Mouse (Mus musculus) limb, embryonic 15.5 days (tissue): ENCODE measurements around the gene Kif2c. TPM values are rescaled to one million over a fixed set of nuclear protein-coding genes. Genes with fewer than 3 reads are reported as not detected.

ENCODE experiments used
- ATAC-seq: fragments of 200-750 bp; cut with Nextera tagmentation; 2 replicates; pipeline ENCODE4 v1.8.0; 2017; ENCODE audit warnings: low read depth, moderate TSS enrichment; ENCODE audit not compliant: insufficient number of reproducible peaks, low FRiP score, low TSS enrichment
- H3K27ac ChIP-seq: fragments of 300-500 bp; sonication (generic); 2 replicates; pipeline ENCODE4 v1.5.1; 2015; ENCODE audit warnings: moderate library complexity, mild to moderate bottlenecking, inconsistent platforms
- H3K27me3 ChIP-seq: fragments of 300-500 bp; sonication (generic); 2 replicates; pipeline ENCODE4 v1.6.1; 2015; ENCODE audit warnings: inconsistent platforms
- H3K36me3 ChIP-seq: fragments of 300-500 bp; sonication (generic); 2 replicates; pipeline ENCODE4 v1.6.1; 2015; ENCODE audit warnings: inconsistent platforms
- H3K4me1 ChIP-seq: fragments of 300-500 bp; sonication (generic); 2 replicates; pipeline ENCODE4 v1.6.1; 2015; ENCODE audit warnings: inconsistent platforms
- H3K4me2 ChIP-seq: fragments of 300-500 bp; sonication (generic); 2 replicates; pipeline ENCODE4 v1.6.1; 2015; ENCODE audit warnings: mild to moderate bottlenecking, inconsistent platforms
- H3K4me3 ChIP-seq: fragments of 300-500 bp; sonication (generic); 2 replicates; pipeline ENCODE4 v1.5.1; 2015; ENCODE audit warnings: mild to moderate bottlenecking, inconsistent platforms
- H3K9ac ChIP-seq: fragments of 300-500 bp; sonication (generic); 2 replicates; pipeline ENCODE4 v1.6.1; 2015; ENCODE audit warnings: inconsistent platforms
- H3K9me3 ChIP-seq: fragments of 300-500 bp; sonication (generic); 2 replicates; pipeline ENCODE4 v1.6.1; 2016; ENCODE audit warnings: inconsistent platforms
- WGBS: fragments of 180-500 bp; shearing (Covaris S2); methylation state at CpG from one replicate; pipeline ENCODE4 v1.1.7; 2015; 5-methylcytosine and 5-hydroxymethylcytosine counted together
- polyA plus RNA-seq: library from polyadenylated mRNA; unstranded; fragments of >200 nt; fragmentation: Nextera tagmentation; extraction: Ambion mirVana; gene quantifications from 2 replicates; pipeline ENCODE4 v1.2.1, GENCODE M21; 2015

Kif2c gene
- polyA plus RNA-seq, 1 experiment from 2014 or later: 45.9 TPM

DNA sequence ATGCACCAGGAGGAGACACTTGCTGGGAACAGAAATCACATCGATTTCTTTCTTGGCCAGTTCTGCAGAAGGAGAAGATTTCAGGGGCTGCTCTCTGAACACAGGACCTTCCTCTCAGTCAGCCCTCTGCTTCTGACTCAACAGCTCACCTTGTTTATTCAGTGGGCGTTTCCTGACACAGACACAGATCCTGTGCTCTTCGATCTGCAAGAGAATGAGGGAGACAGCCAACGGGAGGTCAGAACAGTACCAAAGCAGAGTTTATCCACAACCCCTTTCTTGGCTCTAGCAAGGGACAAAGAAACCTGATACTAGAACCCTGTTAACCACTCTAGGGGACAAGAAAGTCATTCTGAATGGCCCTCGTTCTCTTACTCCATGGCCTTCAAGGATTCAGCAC lies 12.5 kb downstream of the Kif2c start:
- WGBS: 93% methylated on average over 5 of the region's 5 CpGs
- ATAC-seq: no peak
- Histone ChIP-seq H3K9me3 (no peaks in the 10 kb centered on the region), H3K4me1 (no peaks in the 10 kb centered on the region), H3K27ac (no peak overlapping the region), H3K4me3 (no peak overlapping the region), H3K9ac (no peak overlapping the region), H3K27me3 (no peaks in the 10 kb centered on the region), H3K36me3 (peaks cover 92% of the 10 kb centered on the region), H3K4me2 (no peak overlapping the region)

DNA sequence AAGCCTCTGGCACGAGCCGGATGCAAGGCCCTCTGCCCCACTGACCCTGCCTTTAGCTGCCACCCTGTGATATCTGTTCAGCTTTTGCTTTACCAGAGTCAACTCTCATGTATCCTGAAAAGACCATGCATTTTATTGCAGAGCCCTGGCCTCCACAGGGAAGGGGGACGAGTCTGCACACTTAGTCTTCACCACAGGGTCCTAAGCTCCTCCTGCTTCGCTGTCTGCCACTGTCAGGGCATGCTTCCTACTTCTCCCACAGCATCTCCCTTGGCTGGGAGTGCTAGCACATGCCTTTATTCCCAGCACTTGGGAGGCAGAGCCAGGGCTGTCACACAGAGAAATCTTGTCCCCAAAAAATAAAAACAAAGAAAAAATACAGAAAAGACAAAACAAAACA lies 21.3 kb downstream of the Kif2c start:
- Histone ChIP-seq H3K9me3 (no peaks in the 10 kb centered on the region), H3K9ac (no peak overlapping the region), H3K27ac (no peak overlapping the region), H3K4me3 (no peak overlapping the region), H3K4me2 (no peak overlapping the region), H3K27me3 (no peaks in the 10 kb centered on the region), H3K4me1 (no peaks in the 10 kb centered on the region), H3K36me3 (peaks cover 55% of the 10 kb centered on the region)
- ATAC-seq: no peak
- WGBS: 62% methylated on average over 4 of the region's 4 CpGs

DNA sequence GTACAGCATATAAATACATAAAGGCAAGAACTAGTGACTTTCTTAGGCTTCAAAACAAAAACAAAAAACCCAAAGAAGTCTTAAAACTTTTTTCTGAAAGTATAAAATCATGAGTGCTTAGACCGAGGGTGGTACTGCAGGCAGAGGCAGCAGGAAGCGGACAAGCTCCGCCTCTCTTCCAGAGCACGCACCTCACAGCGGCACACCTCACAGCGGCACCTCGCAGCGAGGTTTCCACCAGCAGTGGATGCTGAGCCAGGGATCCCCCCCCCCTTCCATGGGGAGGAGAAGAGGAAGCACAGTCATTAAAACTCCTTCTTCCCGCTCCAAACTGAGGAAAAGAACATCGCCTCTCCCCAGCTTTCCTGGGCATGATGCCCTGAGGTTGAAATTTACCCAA lies 22.8 kb downstream of the Kif2c start:
- no peak overlapping the region for H3K9ac ChIP-seq
- ATAC-seq: no peak
- 76% methylated on average over 10 of the region's 10 CpGs for WGBS
- no peak overlapping the region for H3K27ac ChIP-seq
- H3K27me3 ChIP-seq: no peaks in the 10 kb centered on the region
- H3K4me1 ChIP-seq: peaks cover 4% of the 10 kb centered on the region; the same call in 1 of the 2 replicates
- no peaks in the 10 kb centered on the region for H3K9me3 ChIP-seq
- peaks cover 39% of the 10 kb centered on the region for H3K36me3 ChIP-seq
- no peak overlapping the region for H3K4me3 ChIP-seq
- no peak overlapping the region for H3K4me2 ChIP-seq

DNA sequence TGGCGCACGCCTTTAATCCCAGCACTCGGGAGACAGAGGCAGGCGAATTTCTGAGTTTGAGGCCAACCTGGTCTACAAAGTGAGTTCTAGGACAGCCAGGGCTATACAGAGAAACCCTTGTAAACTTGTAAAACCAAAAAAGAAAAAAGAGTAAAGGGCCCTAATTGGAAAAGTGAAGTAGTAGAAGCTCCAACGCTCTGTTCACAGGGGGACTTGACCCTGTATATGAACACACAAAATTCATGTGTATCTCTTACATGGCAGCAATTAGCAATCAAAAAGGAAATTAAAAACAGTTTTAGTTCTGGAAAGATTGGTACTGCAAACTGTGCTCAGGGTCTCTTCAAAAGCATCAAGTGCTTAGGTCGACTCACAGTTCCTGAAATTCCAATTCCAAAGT lies 26.1 kb downstream of the Kif2c start:
- peak overlapping the region; percentile 95 for H3K27ac ChIP-seq

DNA sequence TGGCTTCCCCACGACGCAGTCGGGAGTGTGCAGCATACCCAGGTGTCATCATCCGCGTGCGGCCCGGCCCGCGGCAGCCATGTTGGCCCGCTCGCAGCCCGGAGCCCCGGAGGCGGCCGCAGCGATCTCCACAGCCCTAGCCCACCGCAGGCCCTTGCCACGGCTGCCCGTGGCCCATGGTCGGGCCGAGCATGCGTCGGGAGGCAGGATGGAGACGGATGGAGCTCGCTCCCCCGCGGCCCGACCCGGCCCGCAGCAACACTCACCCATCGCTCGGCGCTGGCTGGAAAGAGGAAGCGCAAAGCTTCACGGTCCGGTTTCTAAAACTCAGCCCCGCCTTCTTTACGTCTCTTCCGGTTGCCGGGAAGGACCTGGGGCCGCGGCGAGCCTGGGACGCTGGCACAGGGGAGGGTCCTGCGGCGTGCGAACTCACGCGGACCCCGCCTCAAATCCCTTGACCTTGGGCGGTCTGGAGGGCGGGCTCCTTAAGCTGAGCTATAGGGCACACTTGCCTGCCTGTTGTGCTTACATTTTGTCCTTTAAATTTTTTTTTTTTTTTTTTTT lies 26.6 kb downstream of the Kif2c start, which contains the start of gene Rps8:
TSS of gene Rps8 (minus strand) at position 452 of the 564 bp plus-strand sequence.
- H3K4me1 ChIP-seq: peaks cover 25% of the 10 kb centered on the region
- H3K4me2 ChIP-seq: peak within 1 kb of the TSS; percentile 70
- WGBS: 0% methylated on average over 52 of the region's 52 CpGs
- H3K4me3 ChIP-seq: peak within 1 kb of the TSS; percentile 69
- H3K9me3 ChIP-seq: no peaks in the 10 kb centered on the region
- ATAC-seq: peak; percentile 90
- peak within 1 kb of the TSS; percentile 95 for H3K27ac ChIP-seq
- H3K9ac ChIP-seq: peak within 1 kb of the TSS; percentile 95
- H3K27me3 ChIP-seq: no peaks in the 10 kb centered on the region
- H3K36me3 ChIP-seq: peaks cover 44% of the 10 kb centered on the region

More for the DNA sequence above, 26.1 kb downstream of the Kif2c start:
- no peak for ATAC-seq
- Histone ChIP-seq H3K27me3 (no peaks in the 10 kb centered on the region), H3K4me2 (peak overlapping the region; percentile 70), H3K36me3 (peaks cover 44% of the 10 kb centered on the region), H3K9ac (no peak overlapping the region; the same call in 1 of the 2 replicates), H3K4me1 (peaks cover 25% of the 10 kb centered on the region), H3K9me3 (no peaks in the 10 kb centered on the region), H3K4me3 (peak overlapping the region; percentile 69)
- 27% methylated on average over 6 of the region's 6 CpGs for WGBS

DNA sequence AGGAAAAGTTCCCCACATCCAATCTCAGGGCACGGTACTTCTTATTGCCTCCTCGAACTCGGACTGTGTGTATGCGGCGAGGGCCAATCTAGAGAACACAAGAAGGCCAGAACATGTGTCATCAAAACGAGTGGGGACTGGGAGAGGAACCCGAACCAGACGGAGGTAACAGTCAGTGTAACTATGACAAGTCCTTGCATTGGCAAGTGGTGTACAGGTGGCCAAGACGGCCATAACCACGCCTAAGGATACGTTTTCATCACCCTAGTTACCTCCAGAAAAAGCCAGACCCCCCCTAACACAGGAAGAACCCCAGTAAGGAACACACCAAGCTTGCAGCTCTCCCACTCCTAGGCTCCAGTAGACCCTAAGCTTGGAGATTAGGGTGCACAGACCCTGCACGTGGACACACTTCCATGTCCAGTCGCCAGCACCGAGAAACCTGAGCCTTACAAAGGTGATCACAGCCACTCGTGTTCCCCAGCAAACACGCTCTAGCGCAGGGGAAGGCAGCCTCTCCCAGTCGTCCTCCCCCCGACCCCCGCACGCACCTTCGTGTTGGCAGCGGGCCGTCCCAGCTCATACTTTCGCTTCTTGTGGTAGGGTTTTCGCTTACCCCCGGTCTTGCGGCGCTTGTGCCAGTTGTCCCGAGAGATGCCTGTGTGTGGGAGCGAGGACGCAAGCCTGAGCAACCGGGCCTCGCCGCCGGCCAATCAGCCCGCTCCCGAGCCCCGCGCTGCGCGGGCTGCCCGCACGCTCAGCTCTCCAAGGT lies 27.2 kb downstream of the Kif2c start:
- no peak for ATAC-seq
- peak overlapping the region; percentile 69 for H3K4me3 ChIP-seq
- H3K9me3 ChIP-seq: no peaks in the 10 kb centered on the region
- WGBS: 1% methylated on average over 44 of the region's 44 CpGs
- peak overlapping the region; percentile 95 for H3K9ac ChIP-seq
- H3K27me3 ChIP-seq: no peaks in the 10 kb centered on the region
- H3K4me1 ChIP-seq: peaks cover 25% of the 10 kb centered on the region
- H3K27ac ChIP-seq: peak overlapping the region; percentile 95
- H3K36me3 ChIP-seq: peaks cover 46% of the 10 kb centered on the region
- peak overlapping the region; percentile 70 for H3K4me2 ChIP-seq

DNA sequence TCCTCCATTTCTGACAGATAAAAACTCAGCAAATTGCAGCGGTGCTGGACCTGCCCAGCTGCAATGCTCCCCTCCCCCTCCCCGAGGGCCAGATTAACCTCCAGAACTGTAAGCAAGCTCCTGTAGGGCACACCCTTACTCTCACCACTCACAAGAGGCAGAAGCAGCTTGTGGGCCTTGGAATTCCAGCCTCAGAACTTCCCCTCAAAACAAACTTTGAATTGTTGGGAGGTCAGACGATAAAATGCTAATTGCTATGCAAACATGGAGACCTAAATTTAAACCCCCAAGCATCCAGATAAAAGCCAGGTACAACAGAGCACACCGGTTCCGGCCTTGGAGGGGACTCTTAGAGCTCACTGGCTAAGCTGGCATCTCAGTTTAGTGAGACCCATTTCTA lies 29.7 kb downstream of the Kif2c start:
- Histone ChIP-seq H3K9me3 (no peaks in the 10 kb centered on the region), H3K9ac (no peak overlapping the region), H3K27ac (no peak overlapping the region; the same call in 1 of the 2 replicates), H3K27me3 (no peaks in the 10 kb centered on the region), H3K36me3 (peaks cover 51% of the 10 kb centered on the region), H3K4me1 (peaks cover 25% of the 10 kb centered on the region), H3K4me3 (no peak overlapping the region), H3K4me2 (no peak overlapping the region)
- ATAC-seq: no peak
- WGBS: 82% methylated on average over 5 of the region's 5 CpGs

DNA sequence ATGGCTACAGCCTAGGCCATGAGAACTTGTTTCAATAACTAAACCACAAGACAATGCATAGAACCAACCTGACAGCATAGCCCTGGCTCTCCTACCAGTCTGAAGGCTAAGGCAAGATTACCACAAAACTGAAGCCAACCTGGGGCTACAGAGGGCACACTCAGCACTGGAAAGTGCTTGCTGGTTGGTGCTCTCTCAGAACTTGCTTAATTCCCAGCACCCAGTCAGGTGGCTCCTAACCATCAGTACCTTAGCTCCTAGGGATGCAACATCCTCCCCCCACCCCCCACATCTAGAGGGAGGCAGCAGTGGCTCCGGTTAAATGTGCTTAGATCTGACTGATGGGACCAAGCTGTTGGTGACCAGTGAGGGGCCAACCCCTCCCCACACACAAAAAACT lies 31.0 kb downstream of the Kif2c start:
- ATAC-seq: no peak
- no peak overlapping the region for H3K9ac ChIP-seq
- no peak overlapping the region for H3K27ac ChIP-seq
- peaks cover 51% of the 10 kb centered on the region for H3K36me3 ChIP-seq
- H3K4me1 ChIP-seq: peaks cover 25% of the 10 kb centered on the region
- no peak overlapping the region for H3K4me3 ChIP-seq
- no peaks in the 10 kb centered on the region for H3K9me3 ChIP-seq
- H3K27me3 ChIP-seq: no peaks in the 10 kb centered on the region
- WGBS: 87% methylated on average over 1 of the region's 1 CpGs
- H3K4me2 ChIP-seq: no peak overlapping the region

DNA sequence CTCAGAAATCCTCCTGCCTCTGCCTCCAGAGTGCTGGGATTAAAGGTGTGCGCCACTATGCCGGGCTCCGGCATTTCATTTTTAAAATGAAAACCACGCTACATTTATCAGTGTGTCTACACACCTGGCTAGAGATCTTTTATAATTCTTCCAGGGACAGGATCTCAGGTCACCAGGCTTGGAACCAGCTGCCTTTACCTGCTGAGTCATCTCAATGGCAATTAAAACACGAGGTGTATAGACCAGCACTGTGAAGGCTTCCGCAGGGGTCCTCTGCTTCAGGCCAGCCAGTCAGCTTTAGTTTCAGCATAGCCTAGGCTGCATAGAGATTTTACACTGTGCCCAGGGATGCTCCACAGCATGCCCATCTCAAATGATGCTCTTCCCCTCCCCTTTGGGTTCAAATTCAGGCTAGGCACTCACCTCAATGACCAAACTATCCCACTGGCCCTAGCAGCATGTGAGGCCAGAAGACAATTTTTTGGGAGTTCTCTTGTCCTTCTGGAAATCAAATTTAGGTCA lies 32.2 kb downstream of the Kif2c start:
- ATAC-seq: no peak
- H3K27ac ChIP-seq: no peak overlapping the region
- WGBS: 84% methylated on average over 6 of the region's 6 CpGs

DNA sequence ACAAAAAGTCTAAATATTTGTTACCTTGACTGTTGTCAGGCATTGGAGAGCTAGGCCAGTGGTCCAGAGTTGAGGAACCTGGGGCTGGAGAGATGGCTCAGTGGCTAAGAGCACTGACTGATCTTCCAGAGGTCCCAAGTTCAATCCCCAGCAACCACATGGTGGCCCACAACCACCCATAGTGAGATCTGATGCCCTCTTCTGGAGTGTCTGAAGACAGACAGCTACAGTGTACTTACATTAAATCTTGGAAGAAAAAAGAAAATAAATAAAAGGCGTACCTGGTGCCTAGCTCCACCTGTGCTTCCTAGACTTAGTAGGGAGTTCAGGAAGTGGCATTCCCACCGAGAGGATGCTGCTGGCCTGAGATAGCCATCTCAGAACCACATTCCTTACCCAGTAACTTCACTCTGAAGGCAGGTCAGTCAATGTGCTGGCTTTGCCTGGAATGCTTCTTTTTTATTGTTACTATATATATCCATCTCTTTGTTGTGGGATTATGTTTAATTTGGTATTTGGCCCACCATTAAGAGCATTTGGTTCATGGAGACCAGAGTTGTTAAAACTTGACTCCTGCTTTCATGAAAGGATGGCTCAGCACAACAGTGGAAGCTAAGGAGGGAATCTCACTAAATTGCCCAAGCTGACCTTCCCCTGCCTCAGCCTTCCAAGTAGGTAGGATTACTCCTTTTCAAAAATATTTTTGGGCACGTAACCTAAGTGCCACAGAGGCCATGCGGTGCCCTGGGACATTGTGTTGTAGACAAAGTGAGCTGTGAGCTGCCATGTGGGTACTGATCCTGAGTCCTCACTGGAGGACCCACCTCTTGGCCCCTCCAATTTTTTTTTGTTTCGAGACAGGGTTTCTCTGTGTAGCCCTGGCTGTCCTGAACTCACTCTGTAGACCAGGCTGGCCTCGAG lies 32.9 kb downstream of the Kif2c start:
- Histone ChIP-seq H3K9me3 (no peaks in the 10 kb centered on the region), H3K4me1 (peaks cover 20% of the 10 kb centered on the region), H3K27me3 (no peaks in the 10 kb centered on the region), H3K4me2 (no peak overlapping the region), H3K27ac (0 out of 2 replicates have a peak overlapping the region, but pooled peaks have one; percentile 33), H3K4me3 (no peak overlapping the region), H3K36me3 (peaks cover 51% of the 10 kb centered on the region), H3K9ac (no peak overlapping the region)
- 66% methylated on average over 6 of the region's 6 CpGs for WGBS
- ATAC-seq: no peak

More for the DNA sequence above, 32.2 kb downstream of the Kif2c start:
- Histone ChIP-seq H3K4me3 (no peak overlapping the region), H3K4me2 (no peak overlapping the region), H3K9me3 (no peaks in the 10 kb centered on the region), H3K4me1 (peaks cover 25% of the 10 kb centered on the region), H3K36me3 (peaks cover 51% of the 10 kb centered on the region), H3K27me3 (no peaks in the 10 kb centered on the region), H3K9ac (no peak overlapping the region)

DNA sequence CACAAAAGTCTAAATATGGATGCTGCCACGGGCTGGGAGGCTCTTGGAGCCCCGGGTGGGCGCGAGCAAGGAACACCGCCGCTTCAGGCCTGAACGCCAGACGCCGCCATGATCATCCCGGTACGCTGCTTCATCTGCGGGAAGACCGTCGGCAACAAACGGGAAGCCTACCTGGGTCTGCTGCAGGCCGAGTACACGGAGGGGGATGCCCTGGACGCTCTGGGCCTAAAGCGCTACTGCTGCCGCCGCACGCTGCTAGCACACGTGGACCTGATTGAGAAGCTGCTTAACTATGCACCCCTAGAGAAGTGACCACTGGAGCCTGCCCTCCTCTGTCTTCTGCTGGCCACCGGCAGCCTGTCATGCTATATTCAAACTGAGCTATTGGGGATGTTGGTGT lies 33.6 kb downstream of the Kif2c start:
- 0 out of 2 replicates have a peak overlapping the region, but pooled peaks have one; percentile 33 for H3K27ac ChIP-seq
- no peak for ATAC-seq
- H3K4me2 ChIP-seq: no peak overlapping the region

More for the DNA sequence above, 33.6 kb downstream of the Kif2c start:
- Histone ChIP-seq H3K27me3 (no peaks in the 10 kb centered on the region), H3K36me3 (peaks cover 44% of the 10 kb centered on the region), H3K9ac (no peak overlapping the region), H3K9me3 (no peaks in the 10 kb centered on the region), H3K4me1 (peaks cover 13% of the 10 kb centered on the region), H3K4me3 (no peak overlapping the region)
- WGBS: 67% methylated on average over 24 of the region's 24 CpGs
